Mouse (Mus musculus) megakaryocyte, embryonic 14.5 days (primary cell): Measurements from ENCODE around the gene Setd1a. TPM values are rescaled to one million over a fixed set of nuclear protein-coding genes. Genes with fewer than 3 reads are reported as not detected.

Source experiments
- H3K27me3 ChIP-seq: replicated peaks from 2 replicates; pipeline ENCODE3; 2012; ENCODE audit warnings: inconsistent platforms
- H3K36me3 ChIP-seq: replicated peaks from 2 replicates; pipeline ENCODE3; 2012; ENCODE audit warnings: low read length, inconsistent platforms, mixed read lengths
- H3K4me1 ChIP-seq: 2 replicates; pipeline ENCODE4 v1.6.1; 2012; ENCODE audit warnings: inconsistent platforms
- H3K4me3 ChIP-seq: replicated peaks from 2 replicates; pipeline ENCODE3; 2012; ENCODE audit warnings: moderate library complexity, mild to moderate bottlenecking, inconsistent platforms
- H3K9me3 ChIP-seq: 2 replicates; pipeline ENCODE4 v1.6.1; 2012; ENCODE audit warnings: inconsistent platforms
- FLI1 ChIP-seq: IDR thresholded peaks from 2 replicates; pipeline ENCODE4 v1.6.1; 2012; ENCODE audit warnings: low read length, inconsistent platforms, mixed read lengths
- GATA1 ChIP-seq: IDR thresholded peaks from 3 replicates; pipeline ENCODE4 v1.6.1; 2012; ENCODE audit warnings: mixed read lengths, low read length, inconsistent platforms, borderline replicate concordance
- polyA plus RNA-seq: library from polyadenylated mRNA; stranded (reverse); fragments of >175 nt; gene quantifications from 2 replicates; pipeline ENCODE4 v1.2.3, GENCODE M21; 2012; ENCODE audit warnings: low replicate concordance; ENCODE audit not compliant: insufficient read depth

The Setd1a gene
- polyA plus RNA-seq, 1 experiment = 32.9 TPM

GRCm38 (mm10) chr7:127813821-127814220 lies 37.4 kb downstream of the Setd1a start:
- H3K4me1 ChIP-seq = peaks cover 49% of the 10 kb centered on the region
- no peaks in the 10 kb centered on the region for H3K36me3 ChIP-seq
- no peak overlapping the region for H3K4me3 ChIP-seq
- peaks cover 6% of the 10 kb centered on the region for H3K27me3 ChIP-seq
- no peaks in the 10 kb centered on the region; the same call in 1 of the 2 replicates for H3K9me3 ChIP-seq
- TF ChIP-seq GATA1 (no peak), FLI1 (no peak)

GRCm38 (mm10) chr7:127814241-127814921 lies 37.9 kb downstream of the Setd1a start:
- Histone ChIP-seq H3K36me3 (no peaks in the 10 kb centered on the region), H3K27me3 (peaks cover 6% of the 10 kb centered on the region), H3K4me1 (peaks cover 43% of the 10 kb centered on the region), H3K4me3 (no peak overlapping the region), H3K9me3 (no peaks in the 10 kb centered on the region; the same call in 1 of the 2 replicates)
- no peak for TF ChIP-seq FLI1
- TF ChIP-seq GATA1 = no peak

- Histone ChIP-seq H3K4me3 (no peak overlapping the region), H3K27me3 (peaks cover 6% of the 10 kb centered on the region), H3K4me1 (peaks cover 43% of the 10 kb centered on the region), H3K9me3 (no peaks in the 10 kb centered on the region; the same call in 1 of the 2 replicates), H3K36me3 (no peaks in the 10 kb centered on the region)
- TF ChIP-seq FLI1 (no peak), GATA1 (no peak)
Measured at GRCm38 (mm10) chr7:127815116-127815665, 38.7 kb downstream of the Setd1a start.

- Histone ChIP-seq H3K4me1 (peaks cover 46% of the 10 kb centered on the region), H3K36me3 (no peaks in the 10 kb centered on the region), H3K27me3 (peaks cover 6% of the 10 kb centered on the region), H3K4me3 (peak overlapping the region; percentile 30), H3K9me3 (no peaks in the 10 kb centered on the region)
- TF ChIP-seq FLI1 (no peak), GATA1 (no peak)
Measured at GRCm38 (mm10) chr7:127815954-127816821, 39.7 kb downstream of the Setd1a start.

GRCm38 (mm10) chr7:127817053-127817452 lies 40.6 kb downstream of the Setd1a start:
- Histone ChIP-seq H3K36me3 (no peaks in the 10 kb centered on the region), H3K27me3 (peaks cover 6% of the 10 kb centered on the region), H3K9me3 (no peaks in the 10 kb centered on the region), H3K4me3 (no peak overlapping the region), H3K4me1 (peaks cover 48% of the 10 kb centered on the region)
- no peak for TF ChIP-seq GATA1
- no peak for TF ChIP-seq FLI1

GRCm38 (mm10) chr7:127817776-127818175 lies 41.3 kb downstream of the Setd1a start:
- Histone ChIP-seq H3K4me3 (no peak overlapping the region), H3K36me3 (no peaks in the 10 kb centered on the region), H3K4me1 (peaks cover 48% of the 10 kb centered on the region), H3K9me3 (no peaks in the 10 kb centered on the region), H3K27me3 (peaks cover 6% of the 10 kb centered on the region)
- TF ChIP-seq FLI1 = no peak
- no peak for TF ChIP-seq GATA1

GRCm38 (mm10) chr7:127820836-127821509 lies 44.5 kb downstream of the Setd1a start:
- H3K4me1 ChIP-seq = peaks cover 31% of the 10 kb centered on the region
- TF ChIP-seq FLI1 = no peak
- H3K27me3 ChIP-seq = peaks cover 27% of the 10 kb centered on the region
- no peaks in the 10 kb centered on the region for H3K9me3 ChIP-seq
- no peaks in the 10 kb centered on the region for H3K36me3 ChIP-seq
- H3K4me3 ChIP-seq = no peak overlapping the region

- TF ChIP-seq GATA1 (no peak), FLI1 (no peak)
- Histone ChIP-seq H3K27me3 (peaks cover 32% of the 10 kb centered on the region), H3K36me3 (no peaks in the 10 kb centered on the region), H3K4me1 (peaks cover 22% of the 10 kb centered on the region), H3K4me3 (no peak overlapping the region), H3K9me3 (peaks cover 3% of the 10 kb centered on the region; the same call in 1 of the 2 replicates)
Measured at GRCm38 (mm10) chr7:127822494-127822893, 46.0 kb downstream of the Setd1a start.
